Mouse (Mus musculus): ENCODE measurements around the gene Mdh1.

GRCm38 (mm10) chr11:21517726-21518125 is 54.4 kb downstream of the Mdh1 start:
- TF ChIP-seq USF1 (IDR thresholded peaks at IDR 0.05; ENCODE audit: low read depth, low read length) (no peak), CTCF (IDR thresholded peaks at IDR 0.05 in 2 of 3, conservative IDR thresholded peaks at IDR 0.05 in 1 of 3; ENCODE audit: control insufficient read depth in 1 of 3, insufficient read depth in 1 of 3, low read depth in 2 of 3, low read length in 3 of 3, poor library complexity in 1 of 3, severe bottlenecking in 1 of 3) (no peak), E2F4 (IDR thresholded peaks at IDR 0.05; ENCODE audit: borderline replicate concordance, low read depth, low read length) (no peak), POLR2A (IDR thresholded peaks at IDR 0.05; ENCODE audit: control insufficient read depth in 1 of 2, insufficient read depth in 1 of 2, low read depth in 1 of 2, low read length in 2 of 2, poor library complexity in 1 of 2) (no peak), MAFK (IDR thresholded peaks at IDR 0.05; ENCODE audit: borderline replicate concordance, low read depth, low read length) (no peak), GATA1 (IDR thresholded peaks at IDR 0.05; ENCODE audit: low read depth, low read length) (no peak), POLR2AphosphoS5 (IDR thresholded peaks at IDR 0.05; ENCODE audit: borderline replicate concordance, low read depth, low read length) (no peak)

All from MEL (cell line).